Mouse (Mus musculus) MEL (cell line): ENCODE data around the gene Srbd1. TPM values are rescaled to one million over a fixed set of nuclear protein-coding genes. Genes with fewer than 3 reads are reported as not detected.

Experiments
- DNase-seq: peaks from one replicate; pipeline ENCODE4 v3.0.0; 2011; ENCODE audit warnings: low read depth, low spot score
- H3K27ac ChIP-seq: 2 replicates; pipeline ENCODE4 v1.5.1; 2012; ENCODE audit warnings: low read depth, mild to moderate bottlenecking, control low read depth, low read length, moderate library complexity; ENCODE audit not compliant: control insufficient read depth
- H3K27me3 ChIP-seq, 2 experiments: fragments of 150-350 bp in 1 of 2; sonication (generic) in 1 of 2; 2 replicates each; pipeline ENCODE4 v1.6.1; 2012; ENCODE audit warnings: low read length in 2 of 2, mild to moderate bottlenecking in 2 of 2, improper control_type of control experiment in 1 of 2, moderate library complexity in 1 of 2; ENCODE audit not compliant: insufficient read depth in 2 of 2, control insufficient read depth in 1 of 2
- H3K36me3 ChIP-seq, 2 experiments: 2 replicates each; pipeline ENCODE4 v1.6.1; 2012 to 2014; ENCODE audit warnings: low read length in 2 of 2, improper control_type of control experiment in 1 of 2, inconsistent platforms in 1 of 2, mild to moderate bottlenecking in 1 of 2; ENCODE audit not compliant: insufficient read depth in 2 of 2, control insufficient read depth in 1 of 2
- H3K4me1 ChIP-seq, 2 experiments: fragments of 150-350 bp in 1 of 2; sonication (generic) in 1 of 2; 2 replicates each; pipeline ENCODE4 v1.6.1; 2012; ENCODE audit warnings: low read length in 2 of 2, improper control_type of control experiment in 1 of 2, mild to moderate bottlenecking in 1 of 2; ENCODE audit not compliant: insufficient read depth in 2 of 2, control insufficient read depth in 1 of 2
- H3K4me3 ChIP-seq, 2 experiments: fragments of 150-350 bp in 1 of 2; sonication (generic) in 1 of 2; 2 replicates each; pipeline ENCODE4 v1.5.1; 2012; ENCODE audit warnings: low read depth in 2 of 2, low read length in 2 of 2, mild to moderate bottlenecking in 2 of 2, moderate library complexity in 2 of 2, control low read depth in 1 of 2, improper control_type of control experiment in 1 of 2; ENCODE audit not compliant: control insufficient read depth in 1 of 2, insufficient read depth in 1 of 2
- H3K79me2 ChIP-seq: 2 replicates; pipeline ENCODE4 v1.6.1; 2012; ENCODE audit warnings: mild to moderate bottlenecking, low read length, moderate library complexity; ENCODE audit not compliant: control insufficient read depth, poor library complexity, insufficient read depth
- H3K9ac ChIP-seq: 2 replicates; pipeline ENCODE4 v1.6.1; 2012; ENCODE audit warnings: low read depth, mild to moderate bottlenecking, control low read depth, low read length, moderate library complexity; ENCODE audit not compliant: control insufficient read depth, poor library complexity, severe bottlenecking
- H3K9me3 ChIP-seq: fragments of 150-350 bp; sonication (generic); replicated peaks from 2 replicates; pipeline ENCODE4 v1.6.1; 2012; ENCODE audit warnings: mild to moderate bottlenecking, low read length, improper control_type of control experiment, moderate library complexity; ENCODE audit not compliant: insufficient read depth
- BHLHE40 ChIP-seq: IDR thresholded peaks from 2 replicates; pipeline ENCODE4 v1.6.1; 2012; ENCODE audit warnings: low read depth, mild to moderate bottlenecking, inconsistent platforms, low read length, improper control_type of control experiment, borderline replicate concordance
- E2F4 ChIP-seq: IDR thresholded peaks from 2 replicates; pipeline ENCODE4 v1.6.1; 2011; ENCODE audit warnings: low read depth, low read length, improper control_type of control experiment, borderline replicate concordance
- ELF1 ChIP-seq: IDR thresholded peaks from 2 replicates; pipeline ENCODE4 v1.6.1; 2014; ENCODE audit warnings: low read depth, mild to moderate bottlenecking, inconsistent platforms, low read length, improper control_type of control experiment, moderate library complexity
- EP300 ChIP-seq, 2 experiments: IDR thresholded peaks; 2 replicates each; pipeline ENCODE4 v1.6.1; 2011; ENCODE audit warnings: improper control_type of control experiment in 2 of 2, low read length in 2 of 2, low read depth in 1 of 2, mild to moderate bottlenecking in 1 of 2
- ETS1 ChIP-seq: IDR thresholded peaks from 2 replicates; pipeline ENCODE4 v1.6.1; 2012; ENCODE audit warnings: low read depth, mild to moderate bottlenecking, inconsistent platforms, low read length, improper control_type of control experiment, moderate library complexity
- GATA1 ChIP-seq: IDR thresholded peaks from 2 replicates; pipeline ENCODE4 v1.6.1; 2011; ENCODE audit warnings: low read depth, low read length, improper control_type of control experiment
- HCFC1 ChIP-seq: IDR thresholded peaks from 2 replicates; pipeline ENCODE4 v1.6.1; 2012; ENCODE audit warnings: low read depth, mild to moderate bottlenecking, inconsistent platforms, low read length, improper control_type of control experiment, moderate library complexity
- MEF2A ChIP-seq: IDR thresholded peaks from 2 replicates; pipeline ENCODE4 v1.6.1; 2014; ENCODE audit warnings: low read depth, mild to moderate bottlenecking, inconsistent platforms, low read length, improper control_type of control experiment; ENCODE audit not compliant: poor library complexity, insufficient replicate concordance, severe bottlenecking; ENCODE audit errors: extremely low read depth
- MYB ChIP-seq: IDR thresholded peaks from 2 replicates; pipeline ENCODE4 v1.6.1; 2011; ENCODE audit warnings: mild to moderate bottlenecking, low read depth, low read length, improper control_type of control experiment
- NRF1 ChIP-seq: IDR thresholded peaks from 2 replicates; pipeline ENCODE4 v1.6.1; 2014; ENCODE audit warnings: low read depth, mild to moderate bottlenecking, inconsistent platforms, low read length, improper control_type of control experiment, moderate library complexity; ENCODE audit not compliant: poor library complexity, insufficient read depth, severe bottlenecking
- POLR2AphosphoS2 ChIP-seq: IDR thresholded peaks from 2 replicates; pipeline ENCODE4 v1.6.1; 2011; ENCODE audit warnings: low read length, improper control_type of control experiment
- POLR2AphosphoS5 ChIP-seq: IDR thresholded peaks from 2 replicates; pipeline ENCODE4 v1.6.1; 2012; ENCODE audit warnings: low read depth, borderline replicate concordance, mild to moderate bottlenecking, inconsistent platforms, low read length, moderate library complexity, mixed read lengths
- RAD21 ChIP-seq: IDR thresholded peaks from 2 replicates; pipeline ENCODE4 v1.6.1; 2011; ENCODE audit warnings: mild to moderate bottlenecking, low read depth, low read length, improper control_type of control experiment
- SMC3 ChIP-seq: IDR thresholded peaks from 2 replicates; pipeline ENCODE4 v1.6.1; 2011; ENCODE audit warnings: low read depth, low read length, improper control_type of control experiment
- TCF12 ChIP-seq: IDR thresholded peaks from 2 replicates; pipeline ENCODE4 v1.6.1; 2014; ENCODE audit warnings: low read depth, mild to moderate bottlenecking, inconsistent platforms, low read length, improper control_type of control experiment, moderate library complexity
- USF2 ChIP-seq, 2 experiments: IDR thresholded peaks; 2 replicates each; pipeline ENCODE4 v1.6.1; 2011 to 2012; ENCODE audit warnings: improper control_type of control experiment in 2 of 2, low read length in 2 of 2, borderline replicate concordance in 1 of 2, inconsistent platforms in 1 of 2, low read depth in 1 of 2, mild to moderate bottlenecking in 1 of 2; ENCODE audit not compliant: insufficient read depth in 1 of 2
- ZC3H11A ChIP-seq: IDR thresholded peaks from 2 replicates; pipeline ENCODE4 v1.6.1; 2012; ENCODE audit warnings: low read depth, mild to moderate bottlenecking, inconsistent platforms, low read length, improper control_type of control experiment
- ZKSCAN1 ChIP-seq: IDR thresholded peaks from 2 replicates; pipeline ENCODE4 v1.6.1; 2012; ENCODE audit warnings: low read depth, mild to moderate bottlenecking, inconsistent platforms, low read length, improper control_type of control experiment, moderate library complexity
- ZMIZ1 ChIP-seq: IDR thresholded peaks from 2 replicates; pipeline ENCODE4 v1.6.1; 2012; ENCODE audit warnings: low read depth, mild to moderate bottlenecking, inconsistent platforms, low read length, improper control_type of control experiment, moderate library complexity
- polyA plus RNA-seq, 2 experiments: library from polyadenylated mRNA; stranded (reverse) in 1 of 2; unstranded in 1 of 2; fragments of >175 nt in 1 of 2; fragments of >200 nt in 1 of 2; gene quantifications; 2 replicates each; pipeline versions ENCODE4 v1.2.1 to v1.2.4; 2012; ENCODE audit warnings: low replicate concordance in 2 of 2, low read depth in 1 of 2; ENCODE audit not compliant: insufficient read length in 2 of 2, insufficient read depth in 1 of 2, missing spikeins in 1 of 2
- total RNA-seq: library from RNA; depleted of rRNA; stranded (reverse); fragments of 300-350 nt; gene quantifications from 2 replicates; pipeline ENCODE4 v1.2.3, GENCODE M21; 2012

The Srbd1 gene
- total and polyA plus RNA-seq, 3 experiments: 14.9 to 30.5 TPM; not detected in 1

DNA sequence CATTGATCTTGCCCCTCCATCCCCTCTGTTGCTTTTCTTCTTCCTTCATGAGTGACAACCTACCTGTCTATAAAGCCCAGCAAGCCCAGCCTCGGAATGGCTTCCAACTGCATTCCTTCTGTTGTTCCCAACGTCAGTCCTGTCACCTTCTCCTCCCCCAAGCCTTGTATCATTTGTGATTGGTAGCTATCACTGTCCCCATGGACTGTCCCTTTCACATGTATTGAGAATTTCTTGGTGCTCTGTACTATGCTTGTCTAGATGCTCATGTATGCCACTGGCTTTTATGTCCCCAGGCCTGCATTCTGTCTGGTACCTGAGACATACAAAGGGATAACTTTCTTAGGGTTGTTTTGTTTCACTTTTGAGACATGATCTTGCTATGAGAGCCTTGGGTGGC, 193.2 kb downstream of the Srbd1 start:
- Histone ChIP-seq H3K4me3 (no peak overlapping the region), H3K9ac (no peak overlapping the region), H3K79me2 (no peaks in the 10 kb centered on the region; the same call in 1 of the 2 replicates), H3K9me3 (no peaks in the 10 kb centered on the region), H3K36me3 (no peaks in the 10 kb centered on the region), H3K4me1 (no peaks in the 10 kb centered on the region), H3K27ac (no peak overlapping the region), H3K27me3 (peaks cover 2 to 7% of the 10 kb centered on the region in 2 experiments)
- no peak for TF ChIP-seq POLR2AphosphoS2
- TF ChIP-seq BHLHE40: no peak
- no peak for TF ChIP-seq GATA1
- no peak for TF ChIP-seq ELF1
- TF ChIP-seq POLR2AphosphoS5: no peak
- TF ChIP-seq ETS1: no peak
- TF ChIP-seq ZMIZ1: no peak
- TF ChIP-seq USF2 (IDR thresholded peaks at IDR 0.05; ENCODE audit: borderline replicate concordance in 1 of 2, insufficient read depth in 1 of 2, low read depth in 1 of 2, low read length in 2 of 2): no peak
- no peak for TF ChIP-seq SMC3
- TF ChIP-seq E2F4: no peak
- no peak for TF ChIP-seq MYB
- no peak for TF ChIP-seq RAD21
- no peak for TF ChIP-seq NRF1
- no peak for TF ChIP-seq ZKSCAN1
- TF ChIP-seq TCF12: no peak
- TF ChIP-seq HCFC1: no peak
- TF ChIP-seq MEF2A: no peak
- TF ChIP-seq ZC3H11A: no peak
- no peak for TF ChIP-seq EP300 (IDR thresholded peaks at IDR 0.05; ENCODE audit: low read depth in 1 of 2, low read length in 2 of 2)
- no peak for DNase-seq

DNA sequence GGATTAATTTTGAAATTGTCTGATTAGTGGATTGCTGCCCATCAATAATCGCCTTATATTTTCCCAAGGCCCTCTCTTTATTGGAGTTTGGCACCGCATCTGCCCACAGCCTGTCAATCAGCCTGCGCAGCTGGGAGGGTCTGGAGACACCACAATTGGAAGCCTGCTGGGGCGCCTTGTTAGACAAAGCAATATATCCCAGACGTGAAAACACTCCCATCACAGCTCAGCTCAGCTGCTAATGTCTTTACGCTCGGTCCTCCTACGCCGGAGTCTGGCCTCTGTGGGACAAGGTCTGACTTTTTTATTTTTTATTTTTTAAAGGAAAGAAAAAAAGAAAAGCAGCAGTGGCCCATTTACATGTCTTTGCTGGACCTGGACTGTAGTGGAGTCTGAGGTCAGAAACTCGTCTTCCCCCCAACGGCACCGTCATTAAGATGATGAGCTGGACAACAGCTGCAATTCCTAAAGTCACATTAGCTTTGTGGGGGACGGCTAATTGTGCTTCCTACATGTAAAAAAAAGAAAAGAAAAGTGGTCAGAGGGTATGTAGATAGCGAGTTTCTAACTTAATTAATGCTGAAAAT, 195.0 kb downstream of the Srbd1 start:
- Histone ChIP-seq H3K36me3 (no peaks in the 10 kb centered on the region), H3K9me3 (no peaks in the 10 kb centered on the region), H3K9ac (no peak overlapping the region), H3K27me3 (peaks cover 0 to 2% of the 10 kb centered on the region in 2 experiments; a peak in 2 of 4 replicates), H3K4me1 (no peaks in the 10 kb centered on the region)
- no peak for DNase-seq
- TF ChIP-seq HCFC1 (no peak), USF2 (IDR thresholded peaks at IDR 0.05; ENCODE audit: borderline replicate concordance in 1 of 2, insufficient read depth in 1 of 2, low read depth in 1 of 2, low read length in 2 of 2) (no peak), EP300 (IDR thresholded peaks at IDR 0.05; ENCODE audit: low read depth in 1 of 2, low read length in 2 of 2) (no peak), BHLHE40 (no peak), RAD21 (no peak), ELF1 (no peak)
- TF ChIP-seq, all 39 proteins: peak for 0
- H3K4me3 ChIP-seq: no peak overlapping the region
- no peaks in the 10 kb centered on the region; the same call in 1 of the 2 replicates for H3K79me2 ChIP-seq
- no peak overlapping the region for H3K27ac ChIP-seq
